Mouse (Mus musculus) erythroid progenitor cell, adult 5-6 weeks (primary cell): ENCODE measurements at regions not wholly inside any gene's neighbourhood (a gene's known extent, or its start where the extent isn't known, plus 50 kb on each side); places are given as distances from the start of the nearest gene placed in this dataset.

Experiments used
- ATAC-seq: replicated peaks from 2 replicates; pipeline ENCODE4 v1.8.0; 2016; ENCODE audit warnings: moderate number of reproducible peaks, mild to moderate bottlenecking, moderate TSS enrichment, inconsistent platforms; ENCODE audit not compliant: poor library complexity, low FRiP score, severe bottlenecking

DNA sequence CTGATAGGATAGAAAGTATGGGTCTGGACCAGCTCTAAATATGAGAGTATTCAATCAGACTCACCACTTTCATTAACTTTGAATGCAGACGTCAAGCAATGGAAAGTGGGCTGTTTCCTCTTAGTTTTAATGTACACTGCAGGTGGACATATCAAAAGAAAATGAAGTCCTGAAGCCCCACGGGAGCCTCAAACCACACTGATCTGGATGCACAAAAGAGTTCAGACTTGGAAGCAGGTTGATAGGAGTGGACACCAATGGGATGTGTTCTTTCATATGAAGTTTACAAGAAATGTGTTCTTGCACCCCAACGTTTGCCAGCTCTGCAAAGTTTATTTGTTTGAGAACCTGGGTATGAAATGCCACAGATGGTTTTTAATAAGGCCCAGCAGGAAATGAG lies 141.0 kb downstream of the Spata18 start:
- ATAC-seq: no peak

DNA sequence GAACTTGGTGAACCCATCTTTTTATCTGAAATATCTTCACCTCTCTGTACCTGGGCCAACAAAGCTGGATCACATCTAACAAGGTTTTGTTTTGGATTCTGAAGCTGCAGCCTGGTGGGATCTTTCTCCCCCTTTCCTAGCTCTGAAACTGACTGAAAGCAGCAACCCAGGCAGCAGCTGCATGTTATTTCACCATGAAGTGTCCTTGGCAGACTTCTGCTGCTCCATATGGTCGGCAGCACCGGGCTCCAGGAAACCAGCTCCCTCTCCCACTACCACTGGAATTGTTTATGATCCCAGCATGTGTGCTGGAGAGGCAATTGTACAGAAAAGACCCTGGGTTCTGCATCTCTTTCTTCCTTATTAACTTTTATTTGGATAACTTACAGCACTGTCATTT lies 145.0 kb downstream of the Spata18 start:
- ATAC-seq: no peak

DNA sequence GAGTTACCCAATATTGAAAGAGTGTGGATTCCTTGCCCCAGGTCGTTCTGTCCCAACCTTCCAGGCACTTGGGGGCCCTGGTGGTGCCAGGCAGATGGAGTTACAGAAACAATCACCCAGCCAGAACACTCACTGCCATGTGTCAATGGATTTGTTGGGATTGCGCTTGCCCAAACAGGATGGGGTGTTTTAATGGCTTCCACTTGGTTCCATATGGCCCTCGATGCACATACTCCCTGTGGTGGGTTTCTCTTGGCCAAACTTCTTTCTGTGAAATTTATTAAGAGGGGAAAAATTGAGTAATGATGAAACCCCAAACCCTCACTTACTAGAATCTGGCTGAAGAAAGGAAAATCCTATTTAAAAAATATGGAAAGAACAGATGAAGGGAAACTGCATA lies 146.8 kb downstream of the Spata18 start:
- no peak for ATAC-seq

DNA sequence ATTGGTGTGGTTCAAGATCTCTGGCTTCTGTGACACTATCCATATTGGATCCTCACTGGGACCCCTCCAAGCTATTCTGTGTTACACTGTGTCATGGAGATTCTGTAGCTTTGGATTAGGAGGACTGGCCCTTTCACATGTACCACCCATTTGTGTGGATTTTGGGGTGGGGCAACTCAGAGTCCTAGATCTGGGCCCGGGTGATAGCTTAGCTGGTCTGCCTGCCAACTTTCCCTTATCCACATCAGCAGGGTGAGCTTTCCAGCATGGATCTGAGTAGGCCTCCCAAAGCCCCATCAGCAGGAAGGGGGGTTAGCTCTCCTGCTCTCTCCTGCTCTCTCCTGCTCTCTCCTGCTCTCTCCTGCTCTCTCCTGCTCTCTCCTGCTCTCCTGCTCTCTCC lies 152.3 kb downstream of the Spata18 start:
- no peak for ATAC-seq

DNA sequence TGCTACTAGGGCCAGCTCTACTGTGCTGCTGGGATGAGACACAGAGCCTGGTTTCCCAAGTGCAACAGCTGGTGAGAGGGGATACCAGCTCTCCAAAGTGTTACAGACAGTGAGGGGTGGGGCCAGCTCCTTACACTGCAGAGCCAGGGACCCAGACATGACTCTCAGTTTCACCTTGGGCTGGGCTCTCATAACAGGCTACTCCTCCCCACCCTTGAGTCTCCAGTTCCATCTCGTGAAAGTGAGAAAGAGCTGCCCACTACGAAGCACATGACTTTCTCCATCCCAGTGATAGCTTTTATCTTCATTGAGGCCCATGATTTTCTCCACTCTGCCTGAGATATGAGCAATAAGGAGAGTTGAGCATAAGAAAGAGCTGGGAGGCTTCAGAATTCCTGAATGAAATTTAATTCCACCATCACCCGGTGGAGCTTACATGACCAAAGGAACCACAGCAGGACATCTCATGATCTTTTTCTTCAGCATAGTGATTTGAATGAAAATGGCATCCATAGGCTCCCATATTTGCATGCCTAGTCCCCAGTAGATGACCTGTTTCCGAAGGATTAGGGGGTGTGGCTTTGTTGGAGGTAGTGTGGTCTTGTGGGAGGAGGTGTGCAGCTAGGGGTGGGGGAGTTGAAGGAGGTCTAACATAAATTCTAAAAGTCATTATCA lies 153.5 kb downstream of the Spata18 start:
- no peak for ATAC-seq

DNA sequence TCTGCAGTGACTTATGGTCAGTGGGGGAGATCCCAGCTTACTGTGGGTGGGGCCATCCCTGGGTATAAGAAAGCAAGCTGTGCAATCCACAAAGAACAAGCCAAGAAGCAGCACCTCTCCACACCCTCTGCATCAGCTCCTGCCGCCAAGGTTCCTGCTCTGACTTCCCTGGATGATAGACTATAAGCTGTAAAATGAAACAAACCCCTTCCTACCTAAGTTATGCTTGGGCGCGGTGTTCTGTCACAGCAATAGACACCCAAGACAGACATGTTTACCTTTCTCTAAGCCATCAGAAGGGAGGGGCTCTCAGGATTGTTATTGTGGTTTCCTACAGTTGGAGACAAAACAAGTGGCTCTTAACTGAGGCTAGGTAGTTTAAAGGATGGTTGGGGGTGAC lies 159.5 kb downstream of the Spata18 start:
- no peak for ATAC-seq

DNA sequence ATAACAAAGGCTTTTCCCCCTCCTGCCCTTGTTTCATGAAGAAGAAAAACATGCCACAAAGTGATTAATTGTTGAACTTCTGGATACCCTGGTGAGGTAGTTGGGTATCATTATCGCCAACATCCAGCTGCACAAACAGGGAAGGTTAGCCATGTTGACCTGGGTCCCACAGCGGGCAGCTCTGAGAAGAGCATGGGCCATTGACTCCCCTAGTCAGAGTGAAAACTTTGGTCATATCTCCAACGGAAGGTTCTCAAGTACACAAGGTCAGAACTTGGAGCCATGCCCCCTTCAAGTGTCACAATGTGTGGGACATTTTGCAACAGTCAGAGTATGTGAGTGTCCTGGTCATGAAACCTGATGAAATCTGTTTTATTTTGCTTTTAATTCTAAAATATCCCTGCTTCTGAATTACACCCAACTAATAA lies 159.9 kb downstream of the Spata18 start:
- no peak for ATAC-seq

DNA sequence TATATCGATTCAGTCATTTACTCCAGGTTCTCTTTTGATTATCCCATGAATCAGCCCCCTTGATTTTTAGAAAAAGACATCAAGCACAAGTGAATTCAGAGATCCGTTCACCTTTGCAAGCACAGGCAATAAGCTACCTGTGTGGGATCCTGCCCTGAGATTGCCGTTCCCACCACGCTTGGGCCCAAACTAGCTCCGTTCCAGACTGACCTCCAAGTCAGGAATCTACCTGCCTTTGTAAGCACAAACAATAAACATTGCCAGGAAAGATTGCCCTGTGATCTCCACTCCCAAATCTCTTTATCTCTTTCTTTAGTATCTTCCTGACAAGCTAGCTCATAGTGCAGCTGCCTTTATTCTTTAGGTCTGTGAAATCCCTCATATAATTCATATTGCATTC lies 164.6 kb downstream of the Spata18 start:
- no peak for ATAC-seq

DNA sequence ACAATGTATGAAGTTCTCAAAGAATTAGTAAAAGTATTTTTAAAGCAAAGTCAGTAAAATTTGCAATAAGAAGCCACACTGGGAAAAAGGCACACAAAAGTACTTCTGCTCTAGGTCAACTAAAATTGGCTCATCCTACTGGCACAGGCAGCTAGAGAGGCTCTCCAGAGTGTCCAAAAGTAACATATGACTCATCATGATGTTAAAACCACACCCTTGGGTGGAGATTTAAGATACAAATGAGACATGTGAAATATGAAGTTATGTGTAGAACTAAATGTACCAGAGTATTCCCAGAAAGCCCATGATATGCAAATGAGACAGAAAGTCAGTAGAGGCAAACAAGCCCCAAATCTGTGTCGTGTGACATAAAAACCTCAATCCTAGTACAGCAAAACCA lies 166.0 kb downstream of the Spata18 start:
- no peak for ATAC-seq

DNA sequence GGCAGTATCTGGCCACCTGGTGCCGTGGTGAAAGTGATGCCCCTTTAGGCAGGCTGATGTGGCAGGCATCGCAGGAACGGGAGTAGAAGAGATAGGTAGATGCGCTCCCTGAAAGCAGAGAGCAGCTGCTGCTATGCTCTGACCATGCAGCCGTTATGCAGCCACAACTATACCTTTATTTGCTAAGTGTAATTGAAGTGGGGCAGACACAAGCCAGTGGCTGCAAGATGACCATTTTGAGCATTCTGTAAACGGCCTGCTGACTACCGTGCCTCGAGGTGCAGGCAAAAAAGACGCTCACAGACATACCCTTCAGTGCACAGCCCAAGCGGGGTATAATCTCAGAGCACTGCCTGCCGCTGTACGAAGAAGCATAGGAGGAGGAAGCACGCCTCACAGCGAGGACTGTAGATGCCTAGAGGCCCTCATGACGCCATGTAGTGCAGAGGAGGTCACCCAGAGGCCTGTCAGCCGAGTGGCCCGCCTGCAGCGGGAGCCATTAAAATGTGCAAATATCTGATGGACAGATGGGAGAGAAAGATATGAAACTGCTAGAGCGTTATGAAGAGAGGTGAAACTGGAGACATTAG lies 170.9 kb downstream of the Spata18 start:
- ATAC-seq: no peak

DNA sequence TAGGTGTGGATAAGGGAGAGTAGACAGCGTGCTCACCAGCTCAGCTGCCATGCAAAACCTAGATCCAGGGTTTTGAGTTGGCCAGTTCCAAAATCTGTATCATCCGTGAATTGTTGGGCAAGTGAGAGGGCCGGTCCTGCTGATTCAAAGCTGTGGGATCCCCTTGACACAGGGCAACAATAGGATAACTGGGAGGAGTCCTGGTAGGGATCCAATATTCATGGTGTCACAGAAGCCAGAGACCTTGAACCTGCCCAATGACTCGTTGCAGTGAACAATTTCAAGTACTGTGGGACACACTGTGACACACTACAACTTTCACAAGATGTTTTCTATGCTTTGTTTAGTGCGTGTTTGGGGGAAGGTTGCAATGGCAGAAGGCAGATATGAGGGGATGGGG lies 172.2 kb downstream of the Spata18 start:
- ATAC-seq: no peak

DNA sequence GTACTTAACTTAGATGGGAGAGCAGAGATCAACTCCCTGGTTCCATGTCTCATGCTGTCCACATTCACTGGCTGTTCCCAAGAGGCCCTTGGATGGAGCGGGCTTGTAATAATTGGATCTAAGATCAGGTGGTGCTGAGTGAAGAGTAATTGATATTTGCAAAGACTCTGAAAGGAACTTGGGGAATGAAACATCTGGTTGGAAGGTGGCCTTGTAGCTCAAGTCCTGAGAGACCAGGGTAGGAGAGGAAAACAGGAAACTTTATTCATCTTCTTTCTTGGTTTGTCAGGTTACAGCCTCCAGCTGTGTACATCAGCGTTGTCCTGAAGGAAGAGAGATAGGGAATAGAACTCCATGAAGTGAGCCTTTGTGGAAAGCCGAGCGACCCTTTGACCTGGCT lies 175.8 kb downstream of the Spata18 start:
- no peak for ATAC-seq

DNA sequence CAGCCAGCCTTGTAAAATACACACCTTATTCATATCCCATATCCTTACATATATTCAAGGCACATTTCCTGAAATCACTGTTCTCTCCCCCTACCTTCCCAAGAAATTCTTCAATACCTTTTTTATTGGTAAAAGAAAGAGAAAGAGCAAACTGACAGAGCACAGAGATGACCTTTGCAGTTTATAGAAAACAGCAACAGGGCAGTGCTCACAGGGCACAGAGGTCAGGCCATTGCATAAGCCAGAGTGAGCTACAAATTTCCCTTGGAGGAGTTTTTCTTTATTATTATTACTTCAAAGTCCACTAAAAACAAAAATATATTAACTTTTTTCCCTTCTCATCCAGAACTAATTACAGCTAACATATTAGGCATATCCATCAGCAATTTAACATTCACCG lies 182.5 kb downstream of the Spata18 start:
- ATAC-seq: no peak

DNA sequence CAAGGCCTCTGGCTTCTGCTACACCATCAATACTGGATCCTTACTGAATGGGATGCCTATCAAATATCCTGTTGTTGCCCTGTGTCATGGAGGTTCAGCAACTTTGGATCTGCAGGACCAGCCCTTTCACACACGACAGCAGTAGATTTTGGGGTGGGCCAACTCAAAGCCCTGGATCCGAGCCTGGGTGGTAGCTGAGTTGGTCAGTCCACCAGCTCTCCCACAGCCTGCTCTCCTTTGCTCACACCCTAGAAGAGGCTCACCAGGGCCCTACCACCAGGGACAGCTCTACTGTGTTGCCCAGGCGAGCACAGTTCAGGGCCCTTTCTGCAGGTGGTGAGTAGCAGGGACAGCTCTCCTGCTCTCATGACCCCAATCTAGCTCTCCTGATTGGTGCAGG lies 192.6 kb downstream of the Spata18 start:
- ATAC-seq: no peak

DNA sequence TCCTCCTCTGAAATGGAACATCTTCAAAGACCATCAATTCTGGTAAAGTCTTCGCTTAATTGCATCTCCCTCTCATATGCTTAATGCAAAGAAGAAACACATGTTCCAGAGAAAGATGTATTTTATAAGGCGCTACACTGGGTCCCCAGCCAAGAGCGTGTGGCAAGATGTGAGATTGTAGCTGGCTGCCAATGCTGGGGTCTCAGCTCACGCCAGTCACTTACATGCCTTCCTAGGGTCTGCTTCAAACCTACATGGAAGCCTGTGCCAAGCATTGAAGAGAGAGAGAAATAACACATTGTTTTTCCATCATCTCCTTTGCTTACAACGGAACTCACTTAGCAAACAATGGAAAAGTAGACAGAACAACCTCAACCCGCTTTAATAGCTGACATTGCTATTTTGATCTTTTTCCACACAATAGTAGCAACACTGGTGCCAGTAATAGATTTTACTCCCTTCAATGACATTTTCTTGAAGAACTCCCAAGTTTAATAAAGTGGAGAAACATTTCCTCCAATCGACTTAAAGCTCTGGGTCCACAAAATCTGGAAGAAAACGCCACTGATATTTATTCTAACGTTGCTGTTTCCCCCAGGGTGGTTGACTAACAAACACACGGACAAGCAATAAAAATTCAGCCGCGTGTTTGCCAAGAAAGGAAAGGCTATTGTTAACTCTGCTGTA lies 195.1 kb downstream of the Spata18 start:
- no peak for ATAC-seq

DNA sequence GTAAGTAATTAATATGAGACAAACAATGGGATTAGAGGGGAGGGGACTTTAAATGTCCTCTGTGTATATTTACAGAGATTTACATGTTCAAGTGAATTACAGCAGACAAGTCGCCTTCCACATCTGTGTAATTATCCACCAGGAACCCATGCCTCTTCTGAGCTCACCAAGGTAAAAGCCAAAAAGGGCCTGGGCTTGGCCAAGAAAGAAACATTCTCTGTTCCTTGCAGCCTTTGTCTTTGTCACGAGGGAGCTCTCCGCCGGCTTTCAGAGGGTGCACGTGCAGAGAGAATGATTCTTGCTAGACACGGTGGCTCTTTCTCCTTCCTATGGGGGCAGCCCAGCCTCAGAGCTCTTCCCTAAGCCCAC lies 195.6 kb downstream of the Spata18 start:
- ATAC-seq: no peak

DNA sequence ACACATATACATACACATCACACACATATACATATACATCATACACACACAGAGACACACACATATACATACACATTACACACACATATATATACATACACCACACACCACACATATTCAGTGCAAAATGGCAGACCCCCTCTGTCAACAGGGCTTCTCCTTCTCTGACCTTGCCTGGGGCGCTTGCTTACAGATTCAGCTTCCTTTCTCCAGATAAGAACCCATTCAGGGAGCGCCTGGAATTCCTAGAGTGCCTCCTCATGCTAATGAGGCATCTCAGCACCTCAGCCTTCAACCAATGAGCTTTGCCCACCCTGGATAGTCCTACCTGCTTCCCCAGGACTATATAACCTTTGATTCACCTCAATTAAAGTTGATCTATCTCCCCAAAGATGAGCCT lies 200.3 kb downstream of the Spata18 start:
- no peak for ATAC-seq

DNA sequence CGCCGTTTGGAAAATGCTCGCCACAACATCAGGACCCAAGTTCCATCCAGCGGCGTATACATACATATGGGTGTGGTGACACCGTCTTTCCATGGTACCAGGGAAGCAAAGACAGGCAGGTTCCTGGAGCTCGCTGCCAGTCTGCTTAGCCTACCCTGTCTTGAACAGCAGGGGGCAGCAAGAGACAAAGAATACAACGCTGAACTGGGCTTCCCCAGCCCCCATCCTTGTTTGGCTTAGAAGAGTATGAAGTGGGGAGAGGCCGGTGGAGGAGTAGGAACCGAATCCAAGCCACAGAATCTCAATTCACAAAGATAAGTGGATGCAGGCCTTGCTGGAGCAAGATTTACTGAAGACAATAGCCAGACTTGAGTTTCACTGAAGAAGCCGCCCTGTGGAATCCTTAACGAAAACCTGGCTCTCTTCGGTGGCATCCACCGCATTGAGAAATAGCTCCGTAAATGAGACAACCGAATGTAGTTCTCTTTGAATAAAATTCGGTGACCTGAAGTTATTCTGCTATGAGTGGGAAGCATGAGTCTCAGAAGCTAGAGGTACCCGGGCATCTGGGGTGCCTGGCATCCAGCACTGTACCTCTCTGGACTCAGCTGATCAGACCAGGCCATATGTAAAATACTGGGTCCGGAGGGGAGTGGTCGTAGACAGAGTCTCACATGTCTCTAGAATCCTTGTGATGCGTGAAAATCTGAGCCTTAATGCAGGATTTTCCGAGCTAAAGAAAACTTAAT lies 203.0 kb downstream of the Spata18 start:
- ATAC-seq: no peak

DNA sequence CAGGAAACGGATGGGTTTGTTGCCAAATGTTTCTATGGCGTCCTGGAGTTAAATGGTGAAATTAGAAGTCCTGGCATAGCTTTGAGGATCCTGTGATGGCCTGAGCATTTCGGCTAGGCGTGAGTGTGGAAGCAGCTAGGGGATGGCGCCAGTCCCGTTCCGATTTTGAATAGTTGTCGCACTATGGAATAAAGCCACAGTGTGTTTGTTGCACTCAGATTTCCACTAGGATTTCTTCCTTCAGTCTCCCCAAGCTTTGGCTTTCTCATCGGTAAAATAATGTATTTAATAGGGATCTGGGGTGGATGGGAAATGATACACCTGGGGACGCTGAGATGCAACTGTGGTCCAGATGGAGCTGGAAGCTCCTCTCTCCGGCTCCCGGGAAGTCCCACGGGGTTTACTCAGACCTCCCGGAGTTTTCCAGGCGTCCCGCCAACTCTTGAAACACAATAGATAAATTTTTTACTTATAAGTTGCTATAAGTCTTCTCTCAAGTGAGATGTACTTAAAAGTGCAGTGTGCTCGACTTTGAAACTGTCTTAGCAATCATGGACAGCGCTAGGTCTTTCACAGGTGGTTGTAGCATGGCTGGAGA lies 203.7 kb downstream of the Spata18 start:
- ATAC-seq: no peak

DNA sequence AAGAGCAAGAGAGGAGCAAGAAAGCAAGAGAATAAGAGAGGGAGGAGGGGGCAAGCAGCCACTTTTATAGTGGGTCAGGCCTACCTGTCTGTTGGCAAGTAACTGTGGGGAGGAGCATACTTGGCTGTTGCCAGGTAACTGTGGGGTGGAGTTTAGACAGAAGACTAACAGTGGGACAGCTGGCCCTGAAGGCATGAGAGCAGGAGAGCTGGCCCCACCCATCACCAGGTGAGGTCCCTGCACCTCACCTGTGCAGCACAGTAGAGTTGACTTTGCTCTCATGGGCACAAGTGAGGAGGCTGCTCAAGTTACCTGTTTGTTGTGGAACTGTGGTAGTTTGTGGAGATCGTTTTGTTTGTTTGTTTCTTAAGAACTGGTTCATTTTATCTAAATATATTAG lies 208.1 kb downstream of the Spata18 start:
- no peak for ATAC-seq
